Mouse (Mus musculus): Measurements from ENCODE around the gene Ephb3.

Gene Ephb3

DNA sequence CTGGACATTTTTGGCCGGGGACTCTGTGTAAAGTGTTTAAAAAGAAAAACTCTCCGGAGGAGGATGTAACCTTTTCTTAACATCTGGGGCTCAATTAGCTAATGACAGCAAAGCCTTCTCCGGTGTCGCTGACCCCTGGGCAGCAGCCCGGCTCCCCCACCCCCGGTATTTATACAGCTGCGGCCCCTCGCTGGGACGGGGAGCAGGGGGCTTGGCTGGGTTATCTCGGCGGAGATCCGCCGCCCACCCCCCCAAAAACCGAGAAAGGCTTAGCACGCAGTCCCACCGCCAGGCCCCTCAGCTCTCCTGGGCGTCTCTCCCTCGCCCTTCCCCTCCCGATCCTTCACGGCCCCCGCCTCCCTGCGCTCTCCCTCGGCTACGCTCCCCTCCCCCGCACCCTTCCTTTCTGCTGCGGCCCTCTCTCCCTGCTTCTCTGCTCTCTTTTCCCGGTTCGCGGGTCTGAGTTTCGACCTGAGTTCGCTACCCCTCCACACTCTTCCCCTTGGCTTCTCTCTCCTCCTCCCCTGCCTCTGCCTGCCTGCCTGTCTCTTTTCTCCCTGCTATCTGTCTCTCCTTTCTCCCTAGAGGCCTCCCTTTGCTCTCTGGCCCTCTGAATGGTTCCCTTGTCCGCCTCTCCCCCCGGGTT lies 42.0 kb downstream of the Ephb3 start:
- no peak for DNase-seq (ENCODE audit: low spot score)

DNA sequence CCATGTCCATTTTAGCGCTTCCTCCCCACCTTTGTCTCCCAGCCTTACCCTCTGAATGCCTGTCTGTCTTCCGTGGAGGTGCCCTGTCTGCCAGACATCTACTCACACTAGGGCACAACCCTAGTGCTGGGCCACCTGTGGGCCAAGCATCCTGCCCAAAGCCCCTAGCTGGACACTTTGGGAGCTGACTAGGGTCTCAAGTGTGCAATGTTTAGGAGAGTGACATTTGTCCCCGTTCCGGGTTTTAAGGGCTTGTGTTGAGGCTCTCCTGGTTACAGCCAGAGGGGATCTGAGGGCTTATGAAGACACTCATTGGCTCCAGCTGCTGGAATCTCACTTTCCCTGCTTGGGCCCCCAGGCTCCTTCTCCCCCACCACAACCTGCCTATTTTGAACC lies 42.5 kb downstream of the Ephb3 start:
- no peak for DNase-seq (ENCODE audit: low spot score)

GRCm38 (mm10) chr16:21247871-21248712 lies 43.5 kb downstream of the Ephb3 start:
- DNase-seq (ENCODE audit: low spot score), result no peak

GRCm38 (mm10) chr16:21248713-21249531 lies 44.4 kb downstream of the Ephb3 start:
- DNase-seq (ENCODE audit: low spot score), result no peak

DNA sequence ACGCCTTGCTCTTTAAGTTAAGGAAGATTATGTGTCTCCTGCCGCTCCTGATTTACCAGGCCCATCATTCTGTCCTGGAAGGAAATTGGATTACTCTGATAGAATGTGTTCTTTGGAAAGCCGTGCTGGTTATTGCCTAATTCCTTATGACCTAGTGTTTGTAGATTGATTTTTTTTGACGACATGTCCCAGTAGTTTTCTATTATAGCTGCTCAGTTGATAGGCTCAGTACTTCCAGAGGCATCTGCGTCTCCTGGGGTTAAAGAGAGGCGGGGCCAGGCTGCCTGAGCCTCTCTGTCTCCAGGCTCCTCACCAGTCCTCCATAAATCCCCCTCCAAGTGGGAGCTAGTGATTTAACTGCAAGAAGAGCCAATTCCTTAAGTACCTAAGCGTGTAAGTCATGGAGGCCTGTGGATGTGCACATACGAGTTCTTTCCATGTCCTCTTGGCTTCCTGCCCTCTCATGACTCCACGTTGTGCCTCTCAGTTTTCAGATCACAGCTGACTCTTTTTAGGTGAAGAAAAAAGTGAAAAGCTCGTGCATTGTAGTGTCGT lies 47.9 kb downstream of the Ephb3 start:
- no peak for DNase-seq (ENCODE audit: low spot score)

DNA sequence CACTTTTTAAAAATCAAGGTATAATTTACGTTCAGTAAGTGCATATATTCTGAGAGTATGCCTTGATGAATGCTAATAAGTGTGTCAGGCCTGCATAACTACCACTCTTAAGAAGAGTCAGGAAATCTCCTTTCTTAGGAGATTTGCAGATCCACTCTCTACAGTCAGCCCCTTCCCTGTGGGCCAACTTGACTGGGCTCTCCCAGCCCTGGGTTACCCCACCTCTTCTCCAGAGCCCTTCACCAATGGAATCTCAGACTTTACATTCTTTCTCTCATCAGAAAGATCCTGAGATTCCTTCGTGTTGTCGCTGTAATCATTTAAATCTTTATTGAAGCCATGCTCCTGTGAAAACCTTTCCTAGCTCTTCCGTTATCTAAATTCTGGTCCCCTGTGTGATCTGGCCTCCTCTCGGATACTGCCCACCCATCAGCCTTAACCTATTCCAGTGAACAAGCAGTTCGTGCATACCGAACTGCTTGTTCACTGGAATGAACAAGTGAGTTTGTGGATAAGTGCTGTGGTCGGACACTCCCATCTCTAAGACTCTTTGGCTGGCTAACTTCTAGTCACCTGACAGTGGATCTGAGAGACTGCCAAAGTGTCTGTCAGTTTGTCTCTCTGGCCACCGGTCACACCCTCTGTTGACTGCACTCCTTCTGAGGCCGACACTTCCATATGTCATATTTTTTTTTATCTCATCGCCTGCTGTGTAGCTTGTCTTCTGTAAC lies 51.2 kb downstream of the Ephb3 start:
- no peak for DNase-seq (ENCODE audit: low spot score)

GRCm38 (mm10) chr16:21256514-21257305 lies 52.2 kb downstream of the Ephb3 start:
- DNase-seq (ENCODE audit: low spot score), result no peak

DNA sequence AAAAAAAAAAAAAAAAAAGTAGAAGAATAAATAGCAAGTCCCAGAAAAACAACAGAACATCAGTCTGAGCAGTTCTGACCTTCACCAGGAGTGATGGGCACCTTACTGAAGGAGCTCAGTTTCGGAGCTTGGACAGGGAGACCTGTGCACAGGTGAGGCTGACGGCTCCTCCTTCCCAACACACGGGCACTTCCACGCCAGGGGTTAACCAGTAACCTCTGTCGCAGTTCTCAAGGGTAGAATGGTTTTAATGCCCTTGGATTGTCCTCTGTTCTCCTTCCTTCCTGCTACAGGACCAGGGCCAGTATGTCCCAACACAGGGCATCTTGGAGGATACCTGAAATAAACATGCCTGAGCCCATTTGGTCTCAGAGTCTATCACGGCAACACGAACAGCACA lies 60.9 kb downstream of the Ephb3 start:
- DNase-seq (ENCODE audit: low spot score), result no peak

- no peak for DNase-seq (ENCODE audit: low spot score)
These were observed 65.2 kb downstream of the Ephb3 start for GRCm38 (mm10) chr16:21269775-21270174.

DNA sequence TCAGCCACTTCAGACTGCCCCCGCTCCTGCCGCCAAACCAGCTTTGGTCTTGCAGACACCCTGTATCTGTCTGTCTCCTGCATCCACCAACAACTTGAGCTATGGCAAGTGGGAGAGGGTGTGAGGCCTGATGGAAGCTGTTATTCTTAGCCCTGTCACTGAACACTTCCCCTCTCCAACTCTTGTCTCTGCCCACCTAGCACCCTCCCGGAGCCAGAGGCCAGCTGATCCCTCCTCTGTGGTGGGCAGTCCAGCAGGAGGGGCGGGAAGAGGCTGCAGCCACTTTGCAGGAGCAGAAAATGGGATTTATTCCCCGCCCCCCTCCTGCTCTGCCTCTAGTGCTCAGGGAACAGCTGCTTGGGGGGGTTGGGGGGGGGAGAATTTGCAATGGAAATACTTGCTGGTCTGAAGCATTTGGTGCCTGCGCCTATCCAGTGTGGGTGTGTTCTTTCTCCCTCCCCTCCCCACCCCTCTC lies 67.3 kb downstream of the Ephb3 start:
- DNase-seq (ENCODE audit: low spot score), result no peak

DNA sequence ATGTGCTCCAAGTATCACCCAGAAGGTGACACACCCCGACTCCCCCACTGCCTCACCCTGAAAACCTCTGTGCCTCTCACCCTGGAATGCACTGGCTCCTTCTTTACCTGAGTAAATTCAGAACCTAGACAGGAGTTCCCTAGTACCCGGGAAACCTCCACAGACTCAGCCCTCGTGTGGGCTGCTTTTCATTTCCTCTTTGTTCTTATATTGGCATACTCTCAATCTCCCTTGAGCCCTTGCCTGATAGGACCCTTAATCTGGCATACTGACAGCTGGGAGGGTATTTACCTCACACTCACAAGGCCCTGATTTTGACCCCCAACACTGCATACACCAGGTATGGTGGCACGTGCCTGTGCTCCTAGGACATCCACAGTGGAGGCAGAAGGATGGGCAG lies 68.2 kb downstream of the Ephb3 start:
- no peak for DNase-seq (ENCODE audit: low spot score)

Measured in layer of hippocampus, adult 11-12 months (tissue).